Mouse (Mus musculus) forebrain, postnatal 0 days (tissue): ENCODE results near the gene Pias4. TPM values are rescaled to one million over a fixed set of nuclear protein-coding genes. Genes with fewer than 3 reads are reported as not detected.

Experiments used
- ATAC-seq: fragments of 200-750 bp; cut with Nextera tagmentation; 2 replicates; pipeline ENCODE4 v1.8.0; 2017; ENCODE audit warnings: mild to moderate bottlenecking, moderate library complexity
- DNase-seq: peaks from one replicate; pipeline ENCODE4 v3.0.0-alpha.2; 2015
- H3K27ac ChIP-seq: fragments of 300-500 bp; sonication (generic); 2 replicates; pipeline ENCODE4 v1.5.1; 2014; ENCODE audit warnings: low read depth, mild to moderate bottlenecking, antibody characterized with exemption, low read length, moderate library complexity, mixed read lengths
- H3K27me3 ChIP-seq: fragments of 300-500 bp; sonication (generic); 2 replicates; pipeline ENCODE4 v1.6.1; 2014; ENCODE audit warnings: mild to moderate bottlenecking, low read length, mixed read lengths; ENCODE audit not compliant: insufficient read depth
- H3K36me3 ChIP-seq: fragments of 300-500 bp; sonication (generic); 2 replicates; pipeline ENCODE4 v1.6.1; 2014; ENCODE audit warnings: mild to moderate bottlenecking, moderate library complexity; ENCODE audit not compliant: insufficient read depth
- H3K4me1 ChIP-seq: fragments of 300-500 bp; sonication (generic); 2 replicates; pipeline ENCODE4 v1.6.1; 2014; ENCODE audit warnings: antibody characterized with exemption; ENCODE audit not compliant: insufficient read depth
- H3K4me2 ChIP-seq: fragments of 300-500 bp; sonication (generic); 2 replicates; pipeline ENCODE4 v1.6.1; 2014; ENCODE audit warnings: low read depth, mild to moderate bottlenecking, moderate library complexity
- H3K4me3 ChIP-seq: fragments of 300-500 bp; sonication (generic); 2 replicates; pipeline ENCODE4 v1.5.1; 2014; ENCODE audit warnings: low read depth, low read length, mixed read lengths
- H3K9ac ChIP-seq: fragments of 300-500 bp; sonication (generic); 2 replicates; pipeline ENCODE4 v1.6.1; 2014; ENCODE audit warnings: mild to moderate bottlenecking
- H3K9me3 ChIP-seq: fragments of 300-500 bp; sonication (generic); 2 replicates; pipeline ENCODE4 v1.6.1; 2016; ENCODE audit warnings: low read length
- CTCF ChIP-seq: sonication (generic); IDR thresholded peaks from 2 replicates; pipeline ENCODE4 v1.5.1; 2016; ENCODE audit warnings: antibody characterized with exemption, control low read depth, low read depth
- WGBS: fragments of 180-500 bp; shearing (Covaris S2); extraction: QIAGEN DNeasy Blood & Tissue Kit; methylation state at CpG from one replicate; pipeline ENCODE4 v1.1.7; 2014; 5-methylcytosine and 5-hydroxymethylcytosine counted together
- polyA plus RNA-seq: library from polyadenylated mRNA; unstranded; fragments of >200 nt; fragmentation: Nextera tagmentation; extraction: Ambion mirVana; gene quantifications from 2 replicates; pipeline ENCODE4 v1.2.1, GENCODE M21; 2015
- total RNA-seq: library from RNA; depleted of rRNA; stranded (reverse); fragments of >200 nt; gene quantifications from 2 replicates; pipeline ENCODE4 v1.2.3, GENCODE M21; 2014

The Pias4 gene
- total and polyA plus RNA-seq, 2 experiments from 2014 or later = 30.1 to 35.8 TPM

- H3K27ac ChIP-seq = peak within 1 kb of the TSS; percentile 96
- DNase-seq (no peak), ATAC-seq (no peak)
- no peaks in the 10 kb centered on the region for H3K9me3 ChIP-seq
- H3K27me3 ChIP-seq = peaks cover 19% of the 10 kb centered on the region
- H3K4me2 ChIP-seq = peak within 1 kb of the TSS; percentile 99
- no peak for TF ChIP-seq CTCF
- 4% methylated on average over 40 of the region's 41 CpGs for WGBS
- H3K36me3 ChIP-seq = no peaks in the 10 kb centered on the region
- peak within 1 kb of the TSS; percentile 94 for H3K9ac ChIP-seq
- peak within 1 kb of the TSS; percentile 90 for H3K4me3 ChIP-seq
- peaks cover 9% of the 10 kb centered on the region for H3K4me1 ChIP-seq
These were observed 32.6 kb downstream of the Pias4 start, which contains the start of gene Zbtb7a for GRCm38 (mm10) chr10:81134966-81135681. Gene Zbtb7a, plus strand, starts transcription at chr10:81135220.

- no peak for ATAC-seq
- no peak overlapping the region for H3K4me3 ChIP-seq
- 3% methylated on average over 16 of the region's 16 CpGs for WGBS
- H3K36me3 ChIP-seq = no peaks in the 10 kb centered on the region
- no peak for DNase-seq
- H3K4me2 ChIP-seq = no peak overlapping the region
- H3K9me3 ChIP-seq = no peaks in the 10 kb centered on the region
- H3K27ac ChIP-seq = no peak overlapping the region
- H3K27me3 ChIP-seq = peaks cover 24% of the 10 kb centered on the region
- no peak overlapping the region for H3K9ac ChIP-seq
- H3K4me1 ChIP-seq = peaks cover 9% of the 10 kb centered on the region
- TF ChIP-seq CTCF = no peak
These were observed 33.5 kb downstream of the Pias4 start for GRCm38 (mm10) chr10:81134181-81134587.

- Histone ChIP-seq H3K9me3 (no peaks in the 10 kb centered on the region), H3K36me3 (peaks cover 63% of the 10 kb centered on the region), H3K27me3 (0 out of 2 replicates have a peak, but pooled peaks cover 3% of the 10 kb centered on the region), H3K9ac (no peak overlapping the region), H3K4me3 (no peak overlapping the region), H3K4me2 (no peak overlapping the region), H3K4me1 (no peaks in the 10 kb centered on the region), H3K27ac (no peak overlapping the region)
- no peak for TF ChIP-seq CTCF
- DNase-seq (no peak), ATAC-seq (no peak)
- WGBS = 77% methylated on average over 11 of the region's 11 CpGs
These were observed 44.2 kb downstream of the Pias4 start for GRCm38 (mm10) chr10:81123500-81123899.

DNA sequence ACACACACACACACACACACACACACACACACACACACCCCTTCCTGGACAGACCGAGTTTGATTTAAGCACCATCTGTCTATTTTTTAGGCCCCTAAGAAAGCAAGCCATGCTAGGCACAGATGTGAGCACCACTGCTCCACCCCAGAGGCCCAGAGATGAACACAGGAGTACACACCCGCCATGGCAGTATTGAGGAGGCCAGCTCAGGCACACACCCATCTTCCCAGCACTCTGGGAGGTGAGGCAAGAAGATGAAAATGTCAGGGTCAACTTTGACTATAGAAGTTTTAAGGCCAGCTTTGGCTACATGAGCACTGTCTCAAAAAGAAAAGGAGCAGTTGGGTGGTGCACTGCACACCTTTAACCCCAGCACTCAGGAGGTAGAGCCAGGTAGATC, 44.8 kb downstream of the Pias4 start:
- Histone ChIP-seq H3K4me3 (no peak overlapping the region), H3K27me3 (no peaks in the 10 kb centered on the region), H3K9ac (no peak overlapping the region), H3K9me3 (no peaks in the 10 kb centered on the region), H3K36me3 (peaks cover 67% of the 10 kb centered on the region), H3K4me1 (no peaks in the 10 kb centered on the region), H3K4me2 (no peak overlapping the region), H3K27ac (no peak overlapping the region)
- ATAC-seq (no peak), DNase-seq (no peak)
- no peak for TF ChIP-seq CTCF
- 88% methylated on average over 2 of the region's 2 CpGs for WGBS

DNA sequence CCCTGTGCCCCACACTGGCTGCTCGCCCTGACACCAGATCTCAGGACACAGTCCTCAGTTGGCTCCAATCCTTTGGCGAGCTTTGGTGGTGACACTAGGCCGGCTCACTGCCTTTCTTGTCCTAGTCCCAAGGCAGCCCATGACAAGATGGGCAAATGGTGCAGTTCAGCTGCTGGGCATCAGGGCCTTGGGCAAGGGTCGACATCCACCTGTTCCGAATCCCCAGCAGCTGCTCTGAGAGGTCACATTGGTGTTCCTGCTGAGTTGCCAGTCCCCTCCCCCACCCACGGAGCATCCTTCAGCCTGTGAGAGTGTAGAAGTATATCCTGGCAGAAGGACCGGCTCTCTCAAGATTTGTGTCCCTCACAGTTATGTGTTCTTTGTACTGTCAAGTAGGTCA, 47.1 kb downstream of the Pias4 start:
- Histone ChIP-seq H3K36me3 (peaks cover 86% of the 10 kb centered on the region), H3K27me3 (no peaks in the 10 kb centered on the region), H3K9me3 (no peaks in the 10 kb centered on the region), H3K4me1 (no peaks in the 10 kb centered on the region), H3K4me3 (no peak overlapping the region), H3K27ac (no peak overlapping the region), H3K9ac (no peak overlapping the region), H3K4me2 (no peak overlapping the region)
- DNase-seq (no peak), ATAC-seq (no peak)
- no peak for TF ChIP-seq CTCF
- WGBS = 81% methylated on average over 7 of the region's 7 CpGs

- ATAC-seq (no peak), DNase-seq (no peak)
- Histone ChIP-seq H3K36me3 (peaks cover 93% of the 10 kb centered on the region), H3K27ac (no peak overlapping the region), H3K4me1 (no peaks in the 10 kb centered on the region), H3K4me3 (no peak overlapping the region), H3K27me3 (no peaks in the 10 kb centered on the region), H3K9ac (no peak overlapping the region), H3K4me2 (no peak overlapping the region), H3K9me3 (no peaks in the 10 kb centered on the region)
- no peak for TF ChIP-seq CTCF
- 95% methylated on average over 10 of the region's 10 CpGs for WGBS
These were observed 48.1 kb downstream of the Pias4 start for GRCm38 (mm10) chr10:81119625-81120024.

- no peak overlapping the region for H3K4me3 ChIP-seq
- no peak overlapping the region for H3K9ac ChIP-seq
- no peaks in the 10 kb centered on the region for H3K27me3 ChIP-seq
- TF ChIP-seq CTCF = no peak
- no peak overlapping the region for H3K4me2 ChIP-seq
- no peaks in the 10 kb centered on the region for H3K4me1 ChIP-seq
- peaks cover 80% of the 10 kb centered on the region for H3K36me3 ChIP-seq
- H3K27ac ChIP-seq = no peak overlapping the region
- DNase-seq = no peak
- ATAC-seq = no peak
- H3K9me3 ChIP-seq = no peaks in the 10 kb centered on the region
- WGBS = 96% methylated on average over 6 of the region's 6 CpGs
These were observed 54.8 kb downstream of the Pias4 start for GRCm38 (mm10) chr10:81112946-81113345.
